Mouse (Mus musculus) cerebellum, adult 2 months (tissue): ENCODE data around the gene Itgb3. TPM values are rescaled to one million over a fixed set of nuclear protein-coding genes. Genes with fewer than 3 reads are reported as not detected.

Experiments used
- DNase-seq, 2 experiments: peaks; one replicate each; pipeline ENCODE4 v3.0.0; 2021
- H3K27ac ChIP-seq: fragments of 200-500 bp; 2 replicates; pipeline ENCODE4 v1.5.1; 2012; ENCODE audit warnings: low read length, control low read depth, inconsistent platforms; ENCODE audit not compliant: insufficient read depth
- H3K27me3 ChIP-seq: fragments of 200-500 bp; 2 replicates; pipeline ENCODE4 v1.6.1; 2012; ENCODE audit warnings: inconsistent platforms, mild to moderate bottlenecking, low read length, moderate library complexity; ENCODE audit not compliant: control insufficient read depth, insufficient read depth
- H3K4me1 ChIP-seq: fragments of 200-500 bp; 2 replicates; pipeline ENCODE4 v1.6.1; 2011; ENCODE audit warnings: low read length; ENCODE audit not compliant: control insufficient read depth, insufficient read depth
- H3K4me3 ChIP-seq: fragments of 200-500 bp; replicated peaks from 2 replicates; pipeline ENCODE3; 2011; ENCODE audit warnings: mild to moderate bottlenecking, low read depth, low read length, control low read depth; ENCODE audit not compliant: insufficient read depth
- CTCF ChIP-seq: fragments of 200-500 bp; IDR thresholded peaks from 2 replicates; pipeline ENCODE4 v1.5.1; 2011; ENCODE audit warnings: low read depth, mild to moderate bottlenecking, control low read depth, low read length, moderate library complexity, borderline replicate concordance; ENCODE audit not compliant: insufficient read depth
- POLR2A ChIP-seq: fragments of 200-500 bp; IDR thresholded peaks from 2 replicates; pipeline ENCODE4 v1.6.1; 2011; ENCODE audit warnings: low read length, control low read depth, borderline replicate concordance; ENCODE audit not compliant: insufficient read depth
- WGBS: fragments of 180-500 bp; shearing (Covaris S2); methylation state at CpG from one replicate; pipeline ENCODE4 v1.1.7; 2018; 5-methylcytosine and 5-hydroxymethylcytosine counted together
- polyA plus RNA-seq: library from polyadenylated mRNA; depleted of rRNA; stranded (reverse); fragments of >200 nt; gene quantifications from 2 replicates; pipeline ENCODE4 v1.2.3, GENCODE M21; 2012

Gene Itgb3
- polyA plus RNA-seq, 1 experiment = 2.0 TPM

- DNase-seq = no peak
- no peak for TF ChIP-seq CTCF
- TF ChIP-seq POLR2A = no peak
- 89% methylated on average over 9 of the region's 9 CpGs for WGBS
- no peaks in the 10 kb centered on the region for H3K27me3 ChIP-seq
- H3K27ac ChIP-seq = no peak overlapping the region
- H3K4me3 ChIP-seq = no peak overlapping the region
- H3K4me1 ChIP-seq = no peaks in the 10 kb centered on the region
Observed at GRCm38 (mm10) chr11:104579084-104579483, 28.7 kb upstream of the Itgb3 start.

GRCm38 (mm10) chr11:104579575-104579974 lies 28.2 kb upstream of the Itgb3 start:
- Histone ChIP-seq H3K4me3 (no peak overlapping the region), H3K4me1 (no peaks in the 10 kb centered on the region), H3K27ac (no peak overlapping the region), H3K27me3 (no peaks in the 10 kb centered on the region)
- 94% methylated on average over 8 of the region's 8 CpGs for WGBS
- TF ChIP-seq POLR2A (no peak), CTCF (no peak)
- no peak for DNase-seq

- 52% methylated on average over 6 of the region's 6 CpGs for WGBS
- Histone ChIP-seq H3K27ac (no peak overlapping the region), H3K4me3 (no peak overlapping the region), H3K27me3 (no peaks in the 10 kb centered on the region), H3K4me1 (no peaks in the 10 kb centered on the region)
- TF ChIP-seq CTCF (no peak), POLR2A (no peak)
- DNase-seq = no peak
Observed at GRCm38 (mm10) chr11:104580091-104580490, 27.7 kb upstream of the Itgb3 start.

- Histone ChIP-seq H3K27me3 (no peaks in the 10 kb centered on the region), H3K27ac (no peak overlapping the region), H3K4me1 (no peaks in the 10 kb centered on the region), H3K4me3 (no peak overlapping the region)
- TF ChIP-seq CTCF (no peak), POLR2A (no peak)
- 93% methylated on average over 5 of the region's 5 CpGs for WGBS
- no peak for DNase-seq
Observed at GRCm38 (mm10) chr11:104580606-104581005, 27.2 kb upstream of the Itgb3 start.

- 41% methylated on average over 18 of the region's 18 CpGs for WGBS
- no peak overlapping the region for H3K27ac ChIP-seq
- H3K4me1 ChIP-seq = no peaks in the 10 kb centered on the region
- no peak for DNase-seq
- H3K4me3 ChIP-seq = no peak overlapping the region
- no peak for TF ChIP-seq CTCF
- no peaks in the 10 kb centered on the region for H3K27me3 ChIP-seq
Observed at GRCm38 (mm10) chr11:104581446-104582307, 26.1 kb upstream of the Itgb3 start.

GRCm38 (mm10) chr11:104582308-104582606 lies 25.5 kb upstream of the Itgb3 start:
- no peak for DNase-seq
- H3K4me1 ChIP-seq = no peaks in the 10 kb centered on the region
- H3K27me3 ChIP-seq = no peaks in the 10 kb centered on the region
- no peak overlapping the region for H3K27ac ChIP-seq
- H3K4me3 ChIP-seq = no peak overlapping the region
- TF ChIP-seq CTCF (no peak), POLR2A (no peak)
- 90% methylated on average over 2 of the region's 2 CpGs for WGBS

- H3K4me1 ChIP-seq = no peaks in the 10 kb centered on the region
- TF ChIP-seq CTCF (no peak), POLR2A (no peak)
- DNase-seq = no peak
- H3K27ac ChIP-seq = no peak overlapping the region
- H3K27me3 ChIP-seq = no peaks in the 10 kb centered on the region
- no peak overlapping the region for H3K4me3 ChIP-seq
- WGBS = 68% methylated on average over 13 of the region's 13 CpGs
Observed at GRCm38 (mm10) chr11:104582630-104583364, 25.0 kb upstream of the Itgb3 start.

GRCm38 (mm10) chr11:104585495-104585894 lies 22.3 kb upstream of the Itgb3 start:
- H3K27me3 ChIP-seq = no peaks in the 10 kb centered on the region
- no peak for DNase-seq
- 76% methylated on average over 5 of the region's 5 CpGs for WGBS
- H3K4me1 ChIP-seq = no peaks in the 10 kb centered on the region
- TF ChIP-seq CTCF = no peak
- TF ChIP-seq POLR2A = no peak
- no peak overlapping the region for H3K4me3 ChIP-seq
- no peak overlapping the region for H3K27ac ChIP-seq
